Mouse (Mus musculus) inflammation-experienced regulatory T-cells, adult 6 months (primary cell): ENCODE data around the gene Btbd1. TPM values are rescaled to one million over a fixed set of nuclear protein-coding genes. Genes with fewer than 3 reads are reported as not detected.

ENCODE experiments used
- ATAC-seq: one replicate; pipeline ENCODE4 v1.8.0; 2017
- polyA plus RNA-seq, 3 experiments: library from polyadenylated mRNA; unstranded; fragments of 100-300 nt; shearing (Covaris generic); gene quantifications; one replicate each; pipeline ENCODE4 v1.2.1; 2017

Gene Btbd1
- polyA plus RNA-seq, 3 experiments from 2014 or later = 13.9 to 23.0 (median 16.8) TPM

- no peak for ATAC-seq
These were observed 51.5 kb downstream of the Btbd1 start for GRCm38 (mm10) chr7:81777667-81778218.

- ATAC-seq = no peak
These were observed 53.9 kb downstream of the Btbd1 start for GRCm38 (mm10) chr7:81775325-81775724.

DNA sequence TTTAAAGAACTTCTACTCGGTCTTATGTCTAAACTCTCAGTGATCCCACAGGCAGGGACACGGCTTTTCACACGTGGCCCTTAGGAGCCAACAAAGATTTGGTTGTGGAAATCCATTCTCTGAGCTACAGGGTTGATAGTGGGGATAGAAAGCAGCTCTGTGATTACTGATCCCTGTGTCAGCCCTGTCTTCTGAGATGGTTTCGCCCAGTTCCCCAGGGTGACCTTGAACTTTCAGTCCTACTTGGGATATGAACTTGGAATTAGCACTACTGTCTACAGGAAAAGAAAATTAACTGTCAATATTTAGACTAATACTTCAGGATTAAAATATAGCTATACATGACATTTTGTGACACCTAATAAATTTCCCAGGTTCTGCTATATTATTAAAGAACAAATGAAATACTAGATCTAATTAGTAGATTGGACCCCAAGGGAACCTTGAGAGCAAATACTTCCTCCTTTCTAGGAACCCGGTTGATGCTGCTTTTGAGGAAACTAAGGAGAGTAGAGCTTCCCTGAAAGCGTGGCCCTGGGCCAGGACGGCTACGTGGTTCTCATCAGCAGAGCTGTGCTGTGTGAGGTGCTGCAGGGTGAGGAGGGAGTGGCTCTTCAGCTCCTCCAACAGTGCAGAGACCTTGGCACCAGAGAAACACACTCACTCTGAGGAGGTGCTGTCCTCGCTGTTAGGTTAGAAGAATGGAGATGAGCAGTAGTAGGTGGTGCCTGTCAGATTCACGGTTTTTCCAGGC is 56.3 kb downstream of the Btbd1 start:
- ATAC-seq = no peak

DNA sequence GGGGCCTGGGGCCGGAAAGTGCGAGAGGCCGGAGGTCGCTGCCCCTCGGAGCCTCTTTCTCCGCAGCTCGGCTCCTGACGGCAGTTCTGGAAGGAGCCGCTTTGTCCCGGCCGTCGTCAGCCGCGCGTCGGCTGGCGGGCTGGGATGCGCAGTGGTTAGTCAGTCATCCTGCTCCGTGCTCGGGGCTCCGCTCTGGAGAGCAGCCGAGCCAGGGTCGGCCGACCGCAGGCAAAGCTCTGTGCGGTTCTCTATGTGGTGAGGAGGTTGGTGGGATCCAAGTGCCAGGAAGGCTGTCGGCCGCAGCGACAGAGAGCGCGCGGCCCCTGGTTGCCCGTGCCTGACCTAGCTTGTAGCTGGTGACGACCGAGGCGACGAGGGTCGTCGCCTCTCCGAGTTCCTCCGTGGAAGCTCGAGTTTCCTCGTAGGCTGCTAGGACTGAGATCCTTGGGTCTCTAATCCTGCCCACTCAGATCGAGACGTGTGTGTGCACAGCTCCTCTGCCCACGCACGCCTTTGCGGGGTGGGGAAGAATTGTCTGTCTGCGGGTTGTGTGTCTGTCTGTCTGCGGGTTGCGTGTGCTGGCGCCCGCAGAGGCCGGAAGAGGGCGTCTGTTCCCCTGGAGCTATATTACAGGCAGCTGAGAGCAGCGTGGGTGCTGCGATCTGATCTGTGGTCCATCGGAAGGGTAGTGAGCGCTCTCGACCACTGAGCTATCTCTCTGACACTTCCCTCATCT is 66.0 kb downstream of the Btbd1 start:
- ATAC-seq = peak; percentile 46

GRCm38 (mm10) chr7:81762180-81763109 is 66.8 kb downstream of the Btbd1 start, which contains the start of gene Ramac:
Gene Ramac, plus strand, starts transcription at chr7:81762925.
- ATAC-seq = peak; percentile 93

GRCm38 (mm10) chr7:81747956-81748355 is 81.3 kb downstream of the Btbd1 start:
- ATAC-seq = no peak

GRCm38 (mm10) chr7:81744145-81744544 is 85.1 kb downstream of the Btbd1 start:
- ATAC-seq = no peak

Other genes with a start within 250 kb of the Btbd1 start
- under 1 TPM in 1 of 3 experiments, not detected in 2; 0.47 TPM for gene Homer2, start 121.9 kb downstream of the Btbd1 start, polyA plus RNA-seq
- 100 to 1,000 TPM; 153 to 159 (median 158) TPM for gene Ramac, start 66.5 kb downstream of the Btbd1 start, polyA plus RNA-seq
- 10 to 100 TPM; 62.7 to 70.5 (median 68.8) TPM for gene 3110040N11Rik, start 40.0 kb downstream of the Btbd1 start, polyA plus RNA-seq
- gene Gm10160, start 26.4 kb upstream of the Btbd1 start, polyA plus RNA-seq = not detected
- 10 to 100 TPM in 2 of 3 experiments, 1 to 10 TPM in 1; 5.4 to 14.7 (median 10.2) TPM for gene Tm6sf1, start 29.6 kb upstream of the Btbd1 start, polyA plus RNA-seq
- gene Hdgfl3, start 105.0 kb upstream of the Btbd1 start, polyA plus RNA-seq = 10 to 100 TPM in 2 of 3 experiments, 1 to 10 TPM in 1; 6.9 to 10.4 (median 10.1) TPM
- not detected for gene Bnc1, start 162.9 kb upstream of the Btbd1 start, polyA plus RNA-seq